Mouse (Mus musculus): Measurements from ENCODE around the gene Olfr125. TPM values are rescaled to one million over a fixed set of nuclear protein-coding genes. Genes with fewer than 3 reads are reported as not detected.

Gene Olfr125
- total and polyA plus RNA-seq, 3 experiments, result not detected

DNA sequence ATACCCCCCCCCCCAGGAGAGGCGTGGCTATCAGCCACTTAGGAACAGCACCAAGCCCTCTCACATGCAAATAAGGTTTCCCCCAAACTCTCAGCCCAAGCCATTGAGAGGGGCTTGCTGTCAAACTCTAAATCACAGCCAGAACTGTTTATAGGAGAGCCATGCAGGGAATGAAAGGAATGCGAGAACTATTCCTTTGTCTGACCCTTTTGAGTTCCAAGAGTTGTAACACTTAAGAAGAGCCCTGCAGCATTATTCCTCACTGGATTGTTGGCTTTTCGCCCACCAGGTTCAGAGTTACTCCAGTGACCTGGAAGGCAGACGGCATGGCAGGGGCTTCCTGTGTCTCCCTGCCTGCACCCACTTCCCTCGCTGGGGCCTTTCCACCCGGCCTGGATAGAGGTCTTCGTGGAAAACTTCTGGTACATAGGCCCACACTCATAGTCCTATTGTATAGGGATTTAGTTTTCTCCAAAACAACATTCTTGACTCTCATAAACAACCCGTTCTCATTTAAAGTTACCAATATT is 37.0 kb downstream of the Olfr125 start:
- Histone ChIP-seq H3K9me3 (replicated peaks; ENCODE audit: insufficient read depth, low read length) (no peaks in the 10 kb centered on the region), H3K36me3 (ENCODE audit: control insufficient read depth in 1 of 2, insufficient read depth in 2 of 2, low read length in 2 of 2) (peaks cover 0 to 2% of the 10 kb centered on the region in 2 experiments; a peak in 2 of 4 replicates), H3K4me1 (ENCODE audit: control insufficient read depth in 1 of 2, insufficient read depth in 2 of 2, low read length in 2 of 2) (no peaks in the 10 kb centered on the region; a peak in 1 of 4 replicates), H3K27ac (ENCODE audit: control insufficient read depth, low read depth, low read length) (no peak overlapping the region), H3K4me3 (ENCODE audit: control insufficient read depth in 1 of 2, insufficient read depth in 1 of 2, low read depth in 2 of 2, low read length in 2 of 2) (no peak overlapping the region), H3K79me2 (ENCODE audit: control insufficient read depth, insufficient read depth, low read length, poor library complexity) (no peaks in the 10 kb centered on the region), H3K27me3 (ENCODE audit: control insufficient read depth in 1 of 2, insufficient read depth in 2 of 2, low read length in 2 of 2) (no peaks in the 10 kb centered on the region), H3K9ac (ENCODE audit: control insufficient read depth, low read depth, low read length, poor library complexity, severe bottlenecking) (no peak overlapping the region)
- DNase-seq (ENCODE audit: low read depth, low spot score), result no peak
- no peak for TF ChIP-seq E2F4 (IDR thresholded peaks at IDR 0.05; ENCODE audit: borderline replicate concordance, low read depth, low read length)
- TF ChIP-seq CHD1 (IDR thresholded peaks at IDR 0.05; ENCODE audit: low read depth, low read length), result no peak

GRCm38 (mm10) chr17:37873830-37874229 is 41.1 kb downstream of the Olfr125 start:
- no peaks in the 10 kb centered on the region; a peak in 1 of 4 replicates for H3K4me1 ChIP-seq (ENCODE audit: control insufficient read depth in 1 of 2, insufficient read depth in 2 of 2, low read length in 2 of 2)
- H3K4me3 ChIP-seq (ENCODE audit: control insufficient read depth in 1 of 2, insufficient read depth in 1 of 2, low read depth in 2 of 2, low read length in 2 of 2), result no peak overlapping the region
- H3K9ac ChIP-seq (ENCODE audit: control insufficient read depth, low read depth, low read length, poor library complexity, severe bottlenecking), result no peak overlapping the region
- no peaks in the 10 kb centered on the region for H3K79me2 ChIP-seq (ENCODE audit: control insufficient read depth, insufficient read depth, low read length, poor library complexity)
- H3K27me3 ChIP-seq (ENCODE audit: control insufficient read depth in 1 of 2, insufficient read depth in 2 of 2, low read length in 2 of 2), result no peaks in the 10 kb centered on the region
- DNase-seq (ENCODE audit: low read depth, low spot score), result peak; percentile 66
- peaks cover 0 to 2% of the 10 kb centered on the region in 2 experiments; a peak in 2 of 4 replicates for H3K36me3 ChIP-seq (ENCODE audit: control insufficient read depth in 1 of 2, insufficient read depth in 2 of 2, low read length in 2 of 2)
- H3K27ac ChIP-seq (ENCODE audit: control insufficient read depth, low read depth, low read length), result peak overlapping the region; percentile 34
- no peaks in the 10 kb centered on the region for H3K9me3 ChIP-seq (replicated peaks; ENCODE audit: insufficient read depth, low read length)
- TF ChIP-seq MXI1 (IDR thresholded peaks at IDR 0.05; ENCODE audit: low read depth, low read length) (0 out of 2 replicates have a peak, but pooled peaks have one; percentile 25), EP300 (IDR thresholded peaks at IDR 0.05; ENCODE audit: low read depth in 1 of 2, low read length in 2 of 2) (peak; percentile 54 to 75; a peak in 3 of 4 replicates), ZNF384 (IDR thresholded peaks at IDR 0.05; ENCODE audit: low read depth, low read length) (no peak), POLR2AphosphoS5 (IDR thresholded peaks at IDR 0.05; ENCODE audit: borderline replicate concordance, low read depth, low read length) (no peak), NELFE (IDR thresholded peaks at IDR 0.05; ENCODE audit: low read depth, low read length) (no peak), POLR2AphosphoS2 (IDR thresholded peaks at IDR 0.05; ENCODE audit: low read length) (no peak), E2F4 (IDR thresholded peaks at IDR 0.05; ENCODE audit: borderline replicate concordance, low read depth, low read length) (no peak), NRF1 (IDR thresholded peaks at IDR 0.05; ENCODE audit: insufficient read depth, low read depth, low read length, poor library complexity, severe bottlenecking) (no peak), MAX (IDR thresholded peaks at IDR 0.05; ENCODE audit: low read length) (no peak), CHD1 (IDR thresholded peaks at IDR 0.05; ENCODE audit: low read depth, low read length) (no peak), USF2 (IDR thresholded peaks at IDR 0.05; ENCODE audit: borderline replicate concordance in 1 of 2, insufficient read depth in 1 of 2, low read depth in 1 of 2, low read length in 2 of 2) (no peak), USF1 (IDR thresholded peaks at IDR 0.05; ENCODE audit: low read depth, low read length) (no peak), HCFC1 (IDR thresholded peaks at IDR 0.05; ENCODE audit: low read depth, low read length) (no peak), GATA1 (IDR thresholded peaks at IDR 0.05; ENCODE audit: low read depth, low read length) (0 out of 2 replicates have a peak, but pooled peaks have one; percentile 26), MYC (IDR thresholded peaks at IDR 0.05; ENCODE audit: low read depth, low read length) (0 out of 2 replicates have a peak, but pooled peaks have one; percentile 46), TCF12 (IDR thresholded peaks at IDR 0.05; ENCODE audit: low read depth, low read length) (0 out of 2 replicates have a peak, but pooled peaks have one; percentile 39), MAZ (IDR thresholded peaks at IDR 0.05; ENCODE audit: low read depth, low read length) (no peak)

Other genes with a start within 250 kb of the Olfr125 start
- gene Olfr114, start 240.2 kb upstream of the Olfr125 start, total RNA-seq (2012; rRNA removed), result not detected in 2 replicates
- not detected for gene Olfr114, start 240.2 kb upstream of the Olfr125 start, polyA plus RNA-seq (2012; ENCODE audit: insufficient read depth in 1 of 2, insufficient read length in 2 of 2, low read depth in 1 of 2, low replicate concordance in 2 of 2, missing spikeins in 1 of 2)
- not detected in 2 replicates for gene Olfr115, start 205.8 kb upstream of the Olfr125 start, total RNA-seq (2012; rRNA removed)
- gene Olfr115, start 205.8 kb upstream of the Olfr125 start, polyA plus RNA-seq (2012; ENCODE audit: insufficient read depth in 1 of 2, insufficient read length in 2 of 2, low read depth in 1 of 2, low replicate concordance in 2 of 2, missing spikeins in 1 of 2), result not detected
- not detected in 2 replicates for gene Olfr116, start 205.8 kb upstream of the Olfr125 start, total RNA-seq (2012; rRNA removed)
- gene Olfr116, start 205.8 kb upstream of the Olfr125 start, polyA plus RNA-seq (2012; ENCODE audit: insufficient read depth in 1 of 2, insufficient read length in 2 of 2, low read depth in 1 of 2, low replicate concordance in 2 of 2, missing spikeins in 1 of 2), result not detected
- not detected in 2 replicates for gene Olfr117, start 169.2 kb upstream of the Olfr125 start, total RNA-seq (2012; rRNA removed)
- gene Olfr117, start 169.2 kb upstream of the Olfr125 start, polyA plus RNA-seq (2012; ENCODE audit: insufficient read depth in 1 of 2, insufficient read length in 2 of 2, low read depth in 1 of 2, low replicate concordance in 2 of 2, missing spikeins in 1 of 2), result under 1 TPM in 1 of 2 experiments, not detected in 1; 0.03 TPM
- not detected in 2 replicates for gene Olfr118, start 166.0 kb upstream of the Olfr125 start, total RNA-seq (2012; rRNA removed)
- not detected for gene Olfr118, start 166.0 kb upstream of the Olfr125 start, polyA plus RNA-seq (2012; ENCODE audit: insufficient read depth in 1 of 2, insufficient read length in 2 of 2, low read depth in 1 of 2, low replicate concordance in 2 of 2, missing spikeins in 1 of 2)
- gene Olfr119, start 136.4 kb upstream of the Olfr125 start, total RNA-seq (2012; rRNA removed), result not detected in 2 replicates
- gene Olfr119, start 136.4 kb upstream of the Olfr125 start, polyA plus RNA-seq (2012; ENCODE audit: insufficient read depth in 1 of 2, insufficient read length in 2 of 2, low read depth in 1 of 2, low replicate concordance in 2 of 2, missing spikeins in 1 of 2), result not detected
- not detected in 2 replicates for gene Olfr120, start 111.1 kb upstream of the Olfr125 start, total RNA-seq (2012; rRNA removed)
- gene Olfr120, start 111.1 kb upstream of the Olfr125 start, polyA plus RNA-seq (2012; ENCODE audit: insufficient read depth in 1 of 2, insufficient read length in 2 of 2, low read depth in 1 of 2, low replicate concordance in 2 of 2, missing spikeins in 1 of 2), result not detected
- not detected in 2 replicates for gene Olfr121, start 84.1 kb upstream of the Olfr125 start, total RNA-seq (2012; rRNA removed)
- not detected for gene Olfr121, start 84.1 kb upstream of the Olfr125 start, polyA plus RNA-seq (2012; ENCODE audit: insufficient read depth in 1 of 2, insufficient read length in 2 of 2, low read depth in 1 of 2, low replicate concordance in 2 of 2, missing spikeins in 1 of 2)
- gene Olfr122, start 64.3 kb upstream of the Olfr125 start, total RNA-seq (2012; rRNA removed), result not detected in 2 replicates
- gene Olfr122, start 64.3 kb upstream of the Olfr125 start, polyA plus RNA-seq (2012; ENCODE audit: insufficient read depth in 1 of 2, insufficient read length in 2 of 2, low read depth in 1 of 2, low replicate concordance in 2 of 2, missing spikeins in 1 of 2), result not detected
- gene Olfr123, start 39.4 kb upstream of the Olfr125 start, total RNA-seq (2012; rRNA removed), result not detected in 2 replicates
- gene Olfr123, start 39.4 kb upstream of the Olfr125 start, polyA plus RNA-seq (2012; ENCODE audit: insufficient read depth in 1 of 2, insufficient read length in 2 of 2, low read depth in 1 of 2, low replicate concordance in 2 of 2, missing spikeins in 1 of 2), result not detected
- gene Olfr124, start 33.1 kb upstream of the Olfr125 start, total RNA-seq (2012; rRNA removed), result not detected in 2 replicates
- gene Olfr124, start 33.1 kb upstream of the Olfr125 start, polyA plus RNA-seq (2012; ENCODE audit: insufficient read depth in 1 of 2, insufficient read length in 2 of 2, low read depth in 1 of 2, low replicate concordance in 2 of 2, missing spikeins in 1 of 2), result not detected
- not detected in 2 replicates for gene Olfr126, start 14.5 kb downstream of the Olfr125 start, total RNA-seq (2012; rRNA removed)
- not detected for gene Olfr126, start 14.5 kb downstream of the Olfr125 start, polyA plus RNA-seq (2012; ENCODE audit: insufficient read depth in 1 of 2, insufficient read length in 2 of 2, low read depth in 1 of 2, low replicate concordance in 2 of 2, missing spikeins in 1 of 2)
- gene Olfr127, start 67.5 kb downstream of the Olfr125 start, total RNA-seq (2012; rRNA removed), result not detected in 2 replicates
- under 1 TPM in 1 of 2 experiments, not detected in 1; 0.11 TPM for gene Olfr127, start 67.5 kb downstream of the Olfr125 start, polyA plus RNA-seq (2012; ENCODE audit: insufficient read depth in 1 of 2, insufficient read length in 2 of 2, low read depth in 1 of 2, low replicate concordance in 2 of 2, missing spikeins in 1 of 2)
- not detected in 2 replicates for gene Olfr128, start 87.6 kb downstream of the Olfr125 start, total RNA-seq (2012; rRNA removed)
- not detected for gene Olfr128, start 87.6 kb downstream of the Olfr125 start, polyA plus RNA-seq (2012; ENCODE audit: insufficient read depth in 1 of 2, insufficient read length in 2 of 2, low read depth in 1 of 2, low replicate concordance in 2 of 2, missing spikeins in 1 of 2)
- gene Olfr761, start 120.1 kb downstream of the Olfr125 start, total RNA-seq (2012; rRNA removed), result not detected in 2 replicates
- not detected for gene Olfr761, start 120.1 kb downstream of the Olfr125 start, polyA plus RNA-seq (2012; ENCODE audit: insufficient read depth in 1 of 2, insufficient read length in 2 of 2, low read depth in 1 of 2, low replicate concordance in 2 of 2, missing spikeins in 1 of 2)
- not detected in 2 replicates for gene Olfr129, start 227.1 kb downstream of the Olfr125 start, total RNA-seq (2012; rRNA removed)
- not detected for gene Olfr129, start 227.1 kb downstream of the Olfr125 start, polyA plus RNA-seq (2012; ENCODE audit: insufficient read depth in 1 of 2, insufficient read length in 2 of 2, low read depth in 1 of 2, low replicate concordance in 2 of 2, missing spikeins in 1 of 2)
- not detected in 2 replicates for gene Olfr130, start 231.0 kb downstream of the Olfr125 start, total RNA-seq (2012; rRNA removed)
- not detected for gene Olfr130, start 231.0 kb downstream of the Olfr125 start, polyA plus RNA-seq (2012; ENCODE audit: insufficient read depth in 1 of 2, insufficient read length in 2 of 2, low read depth in 1 of 2, low replicate concordance in 2 of 2, missing spikeins in 1 of 2)